Mouse (Mus musculus) cerebellum, postnatal 10 days (tissue): ENCODE results near the gene Ndst2.

Experiments
- DNase-seq, 2 experiments: peaks; one replicate each; pipeline ENCODE4 v3.0.0; 2021; ENCODE audit warnings: mixed read lengths in 2 of 2

Ndst2 gene

GRCm38 (mm10) chr14:20696986-20697385 is 37.4 kb downstream of the Ndst2 start:
- peak; percentile 67 to 72 for DNase-seq

- DNase-seq, result no peak
Observed at GRCm38 (mm10) chr14:20695761-20696520, 38.4 kb downstream of the Ndst2 start.

GRCm38 (mm10) chr14:20694884-20695760 is 39.2 kb downstream of the Ndst2 start, which contains the start of gene Fut11:
Gene Fut11, plus strand, starts transcription at chr14:20694968.
- peak; percentile 94 to 96 for DNase-seq

- peak in 1 of 2 experiments; percentile 35 for DNase-seq
Observed at GRCm38 (mm10) chr14:20694185-20694883, 40.0 kb downstream of the Ndst2 start.

DNA sequence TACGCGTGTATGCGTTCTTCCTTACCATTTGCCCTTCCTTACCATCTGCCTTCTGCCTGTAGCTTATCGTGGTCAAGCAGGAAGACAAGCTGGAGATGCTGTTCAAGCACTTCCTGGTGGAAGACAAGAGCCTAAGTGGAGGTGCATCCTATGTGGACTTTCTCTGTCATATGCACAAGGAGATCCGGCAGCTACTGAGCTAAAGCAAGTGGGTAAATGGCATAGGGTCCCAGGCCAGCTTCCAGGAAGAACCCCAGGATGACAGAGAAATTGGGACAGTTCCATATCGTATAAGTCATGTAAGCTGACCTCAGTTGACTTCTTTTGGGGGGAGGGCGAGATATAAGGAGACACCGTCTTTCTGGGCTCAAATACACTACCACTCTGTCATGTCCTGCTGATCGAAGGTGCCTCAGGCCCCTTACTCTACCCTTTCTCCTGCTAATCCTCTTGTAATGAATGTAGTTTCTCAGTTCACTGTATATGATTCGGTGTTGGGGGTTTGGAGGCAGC is 40.7 kb downstream of the Ndst2 start:
- DNase-seq, result no peak

GRCm38 (mm10) chr14:20691772-20692171 is 42.6 kb downstream of the Ndst2 start:
- DNase-seq, result no peak

DNA sequence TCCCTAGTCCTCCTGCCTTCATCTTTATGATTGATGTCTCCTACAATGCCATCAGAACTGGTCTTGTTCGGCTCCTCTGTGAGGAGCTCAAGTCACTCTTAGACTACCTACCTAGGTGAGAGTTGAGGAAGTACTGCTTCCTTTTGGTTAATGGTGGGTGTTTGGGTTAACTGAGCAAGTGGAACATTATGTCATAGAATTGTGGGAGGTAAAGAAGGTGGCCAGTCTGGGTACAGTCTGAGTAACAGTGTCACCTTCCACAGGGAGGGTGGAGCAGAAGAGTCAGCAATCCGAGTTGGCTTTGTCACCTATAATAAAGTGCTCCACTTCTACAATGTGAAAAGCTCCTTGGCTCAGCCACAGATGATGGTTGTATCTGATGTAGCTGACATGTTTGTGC is 45.4 kb downstream of the Ndst2 start:
- DNase-seq, result no peak

DNA sequence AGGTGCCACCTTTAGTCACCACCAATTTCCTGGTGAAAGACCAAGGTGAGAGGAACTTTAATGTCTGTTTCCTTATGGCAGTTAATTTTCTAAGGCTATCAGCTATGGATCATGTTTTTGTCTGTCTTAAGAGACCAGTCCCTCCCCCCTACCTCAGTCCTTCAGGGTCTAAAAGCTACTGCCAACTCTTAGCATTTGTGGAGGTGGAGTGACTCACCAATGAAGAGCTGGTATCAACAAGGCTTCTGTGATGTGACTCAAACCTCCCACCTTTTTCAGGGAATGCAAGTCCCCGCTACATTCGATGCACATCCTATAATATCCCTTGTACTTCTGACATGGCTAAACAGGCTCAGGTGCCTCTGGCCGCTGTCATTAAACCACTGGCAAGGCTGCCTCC is 47.8 kb downstream of the Ndst2 start:
- no peak for DNase-seq

GRCm38 (mm10) chr14:20682498-20682897 is 51.9 kb downstream of the Ndst2 start:
- no peak for DNase-seq

- no peak for DNase-seq
Observed at GRCm38 (mm10) chr14:20681742-20682141, 52.6 kb downstream of the Ndst2 start.

- DNase-seq, result no peak
Observed at GRCm38 (mm10) chr14:20677906-20678305, 56.5 kb downstream of the Ndst2 start.

- peak; percentile 100 for DNase-seq
Observed at GRCm38 (mm10) chr14:20674064-20674833, 60.1 kb downstream of the Ndst2 start, which contains the start of gene Sec24c. Gene Sec24c, plus strand, starts transcription at chr14:20674308.

GRCm38 (mm10) chr14:20673735-20674063 is 60.7 kb downstream of the Ndst2 start:
- peak in 1 of 2 experiments; percentile 59 for DNase-seq
